Mouse (Mus musculus) hindbrain, embryonic 11.5 days (tissue): ENCODE measurements around the gene 4921539E11Rik. TPM values are rescaled to one million over a fixed set of nuclear protein-coding genes. Genes with fewer than 3 reads are reported as not detected.

Experiments
- ATAC-seq: fragments of 200-750 bp; cut with Nextera tagmentation; 2 replicates; pipeline ENCODE4 v1.8.0; 2017; ENCODE audit warnings: mild to moderate bottlenecking, moderate TSS enrichment, moderate library complexity; ENCODE audit not compliant: low FRiP score
- DNase-seq: peaks from one replicate; pipeline ENCODE4 v3.0.0-alpha.2; 2015; ENCODE audit warnings: low spot score
- H3K27ac ChIP-seq: fragments of 300-500 bp; sonication (generic); 2 replicates; pipeline ENCODE4 v1.5.1; 2014; ENCODE audit warnings: mild to moderate bottlenecking, low read depth, low read length
- H3K27me3 ChIP-seq: fragments of 300-500 bp; sonication (generic); 2 replicates; pipeline ENCODE4 v1.6.1; 2014; ENCODE audit warnings: mild to moderate bottlenecking, low read length, moderate library complexity, mixed read lengths; ENCODE audit not compliant: control insufficient read depth, insufficient read depth
- H3K36me3 ChIP-seq: fragments of 300-500 bp; sonication (generic); 2 replicates; pipeline ENCODE4 v1.6.1; 2014; ENCODE audit warnings: mild to moderate bottlenecking, low read length, moderate library complexity, mixed read lengths; ENCODE audit not compliant: control insufficient read depth, insufficient read depth
- H3K4me1 ChIP-seq: fragments of 300-500 bp; sonication (generic); replicated peaks from 2 replicates; pipeline ENCODE4 v1.6.1; 2014; ENCODE audit warnings: low read length, mixed read lengths; ENCODE audit not compliant: control insufficient read depth, insufficient read depth
- H3K4me2 ChIP-seq: fragments of 300-500 bp; sonication (generic); replicated peaks from 2 replicates; pipeline ENCODE4 v1.6.1; 2014; ENCODE audit warnings: mild to moderate bottlenecking, low read depth, low read length
- H3K4me3 ChIP-seq: fragments of 300-500 bp; sonication (generic); 2 replicates; pipeline ENCODE4 v1.5.1; 2014; ENCODE audit warnings: low read depth, low read length
- H3K9ac ChIP-seq: fragments of 300-500 bp; sonication (generic); 2 replicates; pipeline ENCODE4 v1.6.1; 2014; ENCODE audit warnings: low read depth, low read length
- H3K9me3 ChIP-seq: fragments of 300-500 bp; sonication (generic); 2 replicates; pipeline ENCODE4 v1.6.1; 2016; ENCODE audit warnings: low read length; ENCODE audit not compliant: control insufficient read depth
- WGBS: fragments of 180-500 bp; shearing (Covaris S2); extraction: QIAGEN DNeasy Blood & Tissue Kit; methylation state at CpG from one replicate; pipeline ENCODE4 v1.1.7; 2014; 5-methylcytosine and 5-hydroxymethylcytosine counted together
- polyA plus RNA-seq: library from polyadenylated mRNA; unstranded; fragments of >200 nt; fragmentation: Nextera tagmentation; extraction: Ambion mirVana; gene quantifications from 2 replicates; pipeline ENCODE4 v1.2.1, GENCODE M21; 2014

The 4921539E11Rik gene
- polyA plus RNA-seq, 1 experiment from 2014 or later: 0.06 TPM

GRCm38 (mm10) chr4:103313587-103314525, 23.2 kb upstream of the 4921539E11Rik start, which contains the start of gene Oma1:
Oma1 (plus strand) TSS chr4:103313812.
- peaks cover 3% of the 10 kb centered on the region; the same call in 1 of the 2 replicates for H3K4me1 ChIP-seq
- H3K9me3 ChIP-seq: no peaks in the 10 kb centered on the region
- WGBS: under 1% methylated on average over 53 of the region's 61 CpGs
- H3K27me3 ChIP-seq: no peaks in the 10 kb centered on the region
- H3K4me2 ChIP-seq: peak within 1 kb of the TSS; percentile 45
- ATAC-seq (peak; percentile 99), DNase-seq (peak; percentile 99)
- H3K27ac ChIP-seq: peak within 1 kb of the TSS; percentile 94
- peak within 1 kb of the TSS; percentile 77 for H3K9ac ChIP-seq
- peak within 1 kb of the TSS; percentile 60 for H3K4me3 ChIP-seq
- H3K36me3 ChIP-seq: no peaks in the 10 kb centered on the region

- Histone ChIP-seq H3K27me3 (no peaks in the 10 kb centered on the region), H3K27ac (no peak overlapping the region), H3K4me3 (no peak overlapping the region), H3K4me1 (no peaks in the 10 kb centered on the region), H3K9ac (no peak overlapping the region), H3K9me3 (no peaks in the 10 kb centered on the region), H3K4me2 (no peak overlapping the region), H3K36me3 (no peaks in the 10 kb centered on the region)
- ATAC-seq: no peak
- no peak for DNase-seq
- 91% methylated on average over 1 of the region's 1 CpGs for WGBS
These were observed 13.2 kb upstream of the 4921539E11Rik start for GRCm38 (mm10) chr4:103303851-103304250.

- no peaks in the 10 kb centered on the region for H3K27me3 ChIP-seq
- no peaks in the 10 kb centered on the region for H3K36me3 ChIP-seq
- no peak for DNase-seq
- no peak overlapping the region for H3K9ac ChIP-seq
- no peaks in the 10 kb centered on the region for H3K4me1 ChIP-seq
- no peak overlapping the region for H3K4me3 ChIP-seq
- 83% methylated on average over 10 of the region's 10 CpGs for WGBS
- ATAC-seq: no peak
- no peak overlapping the region for H3K27ac ChIP-seq
- H3K9me3 ChIP-seq: no peaks in the 10 kb centered on the region
- no peak overlapping the region for H3K4me2 ChIP-seq
These were observed 8.7 kb upstream of the 4921539E11Rik start for GRCm38 (mm10) chr4:103299342-103299741.

GRCm38 (mm10) chr4:103288342-103288741, 2.3 kb downstream of the 4921539E11Rik start:
- ATAC-seq (no peak), DNase-seq (no peak)
- no peak overlapping the region for H3K4me3 ChIP-seq
- no peaks in the 10 kb centered on the region for H3K9me3 ChIP-seq
- H3K36me3 ChIP-seq: no peaks in the 10 kb centered on the region
- 85% methylated on average over 7 of the region's 7 CpGs for WGBS
- no peak overlapping the region for H3K9ac ChIP-seq
- no peaks in the 10 kb centered on the region for H3K4me1 ChIP-seq
- no peak overlapping the region for H3K4me2 ChIP-seq
- H3K27ac ChIP-seq: no peak overlapping the region
- H3K27me3 ChIP-seq: no peaks in the 10 kb centered on the region

- Histone ChIP-seq H3K27ac (no peak overlapping the region), H3K9ac (no peak overlapping the region), H3K9me3 (no peaks in the 10 kb centered on the region), H3K4me1 (no peaks in the 10 kb centered on the region), H3K4me2 (no peak overlapping the region), H3K4me3 (no peak overlapping the region), H3K36me3 (no peaks in the 10 kb centered on the region), H3K27me3 (no peaks in the 10 kb centered on the region)
- WGBS: 82% methylated on average over 7 of the region's 8 CpGs
- DNase-seq: no peak
- no peak for ATAC-seq
These were observed 17.6 kb downstream of the 4921539E11Rik start for GRCm38 (mm10) chr4:103273021-103273420.

- no peak overlapping the region for H3K4me2 ChIP-seq
- ATAC-seq (no peak), DNase-seq (peak; percentile 23)
- H3K4me1 ChIP-seq: no peaks in the 10 kb centered on the region
- no peak overlapping the region for H3K27ac ChIP-seq
- H3K9ac ChIP-seq: no peak overlapping the region
- no peaks in the 10 kb centered on the region for H3K9me3 ChIP-seq
- WGBS: 88% methylated on average over 4 of the region's 4 CpGs
- no peak overlapping the region for H3K4me3 ChIP-seq
- no peaks in the 10 kb centered on the region for H3K27me3 ChIP-seq
- no peaks in the 10 kb centered on the region for H3K36me3 ChIP-seq
These were observed 21.3 kb downstream of the 4921539E11Rik start for GRCm38 (mm10) chr4:103269336-103269735.

GRCm38 (mm10) chr4:103265166-103265565, 25.5 kb downstream of the 4921539E11Rik start:
- no peaks in the 10 kb centered on the region for H3K36me3 ChIP-seq
- H3K9me3 ChIP-seq: no peaks in the 10 kb centered on the region
- H3K9ac ChIP-seq: no peak overlapping the region
- no peak overlapping the region for H3K27ac ChIP-seq
- no peaks in the 10 kb centered on the region for H3K27me3 ChIP-seq
- no peak overlapping the region for H3K4me2 ChIP-seq
- DNase-seq: no peak
- H3K4me1 ChIP-seq: no peaks in the 10 kb centered on the region
- ATAC-seq: no peak
- H3K4me3 ChIP-seq: no peak overlapping the region
- WGBS: 40% methylated on average over 2 of the region's 2 CpGs

- no peak overlapping the region for H3K4me3 ChIP-seq
- DNase-seq: peak; percentile 36
- H3K27me3 ChIP-seq: no peaks in the 10 kb centered on the region
- no peak overlapping the region for H3K27ac ChIP-seq
- H3K4me2 ChIP-seq: no peak overlapping the region
- H3K4me1 ChIP-seq: no peaks in the 10 kb centered on the region
- H3K9me3 ChIP-seq: no peaks in the 10 kb centered on the region
- no peak overlapping the region for H3K9ac ChIP-seq
- 35% methylated on average over 8 of the region's 8 CpGs for WGBS
- ATAC-seq: 0 out of 2 replicates have a peak, but pooled peaks have one; percentile 27
- no peaks in the 10 kb centered on the region for H3K36me3 ChIP-seq
These were observed 26.8 kb downstream of the 4921539E11Rik start for GRCm38 (mm10) chr4:103263812-103264396.
